ENCODE assay signal across 8 mouse cellular contexts in the genomic region with DNA sequence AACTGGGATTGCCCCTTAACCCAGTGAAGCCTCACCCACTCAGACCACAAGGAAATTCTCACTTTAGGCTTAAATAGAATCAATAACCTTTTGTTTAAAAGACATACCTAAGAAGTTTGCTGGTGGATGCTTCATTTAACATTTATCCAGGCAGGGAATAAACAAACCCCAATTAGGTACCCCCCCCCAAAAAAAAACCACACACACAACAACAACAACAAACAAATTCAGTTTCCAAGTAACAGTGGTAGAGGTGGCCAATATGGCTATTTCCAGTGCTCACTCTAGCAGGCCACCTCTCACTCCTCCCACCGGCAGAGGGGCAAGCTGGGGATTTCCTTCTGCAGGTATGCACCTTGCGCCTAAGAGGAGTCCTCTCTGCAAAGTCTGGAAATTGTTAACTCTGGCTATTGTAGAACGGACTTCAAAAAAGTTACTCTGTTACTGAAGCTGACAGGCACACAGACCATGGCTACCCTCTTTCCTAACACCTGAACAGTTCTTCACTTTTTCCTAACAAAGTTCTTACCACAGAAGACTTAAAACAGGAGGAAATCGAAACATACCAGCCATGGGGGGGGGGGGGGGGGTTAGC. TPM values are rescaled to one million over a fixed set of nuclear protein-coding genes. Genes with fewer than 3 reads are reported as not detected.
DNase-seq lines count a peak whose midpoint lies in the region; ATAC-seq lines count a peak whose summit lies in the region.

No protein-coding gene starts in this region.

- H3K9ac ChIP-seq in heart, embryonic 12.5 days: peak overlapping the region; percentile 77; the same call in 1 of the 2 replicates
- no peak overlapping the region for H3K9ac ChIP-seq in limb, embryonic 15.5 days

- H3K9me3 ChIP-seq in heart, embryonic 12.5 days (replicated peaks): no peaks in the 10 kb centered on the region
- H3K9me3 ChIP-seq in limb, embryonic 15.5 days: no peaks in the 10 kb centered on the region

- no peak for ATAC-seq in heart, embryonic 12.5 days (ENCODE audit: insufficient number of reproducible peaks, low FRiP score)
- ATAC-seq in limb, embryonic 15.5 days (ENCODE audit: insufficient number of reproducible peaks, low FRiP score, low TSS enrichment, low read depth): no peak

- no peak for DNase-seq in heart, adult 11 months
- peak; percentile 46 for DNase-seq in thymus, postnatal 14 days
- no peak for DNase-seq in thymus, postnatal 0 days (ENCODE audit: low spot score)
- no peak for DNase-seq in ovary, postnatal 10 days (ENCODE audit: low spot score)
- DNase-seq in embryo, embryonic 9.5 days (ENCODE audit: extremely low spot score): no peak
- no peak for DNase-seq in testis, postnatal 10 days (ENCODE audit: low spot score)

- WGBS in heart, embryonic 12.5 days: 60% methylated on average over 4 of the region's 4 CpGs
- 40% methylated on average over 4 of the region's 4 CpGs for WGBS in limb, embryonic 15.5 days

- peak overlapping the region; percentile 60 for H3K4me3 ChIP-seq in heart, embryonic 12.5 days
- H3K4me3 ChIP-seq in limb, embryonic 15.5 days: peak overlapping the region; percentile 74

- H3K4me2 ChIP-seq in heart, embryonic 12.5 days: peak overlapping the region; percentile 88
- peak overlapping the region; percentile 87 for H3K4me2 ChIP-seq in limb, embryonic 15.5 days

- H3K4me1 ChIP-seq in heart, embryonic 12.5 days (replicated peaks): peaks cover 38% of the 10 kb centered on the region
- peaks cover 37% of the 10 kb centered on the region for H3K4me1 ChIP-seq in limb, embryonic 15.5 days

- H3K36me3 ChIP-seq in heart, embryonic 12.5 days: no peaks in the 10 kb centered on the region
- H3K36me3 ChIP-seq in limb, embryonic 15.5 days: no peaks in the 10 kb centered on the region

- H3K27ac ChIP-seq in heart, embryonic 12.5 days (ENCODE audit: poor library complexity, severe bottlenecking): no peak overlapping the region
- H3K27ac ChIP-seq in limb, embryonic 15.5 days: no peak overlapping the region

- H3K27me3 ChIP-seq in heart, embryonic 12.5 days (replicated peaks): no peaks in the 10 kb centered on the region
- H3K27me3 ChIP-seq in limb, embryonic 15.5 days: no peaks in the 10 kb centered on the region

RNA-seq across cellular contexts. Expression of gene Ezr, which starts 2.0 kb away (rescaled TPM):
- 119 and 124 TPM in 2 replicates for polyA plus RNA-seq in heart, embryonic 12.5 days (2016; fragmentation: Nextera tagmentation; extraction: Ambion mirVana)
- 385 and 387 TPM in 2 replicates for polyA plus RNA-seq in thymus, postnatal 0 days (2015; fragmentation: Nextera tagmentation; extraction: Ambion mirVana)
- polyA plus RNA-seq in limb, embryonic 15.5 days (2015; fragmentation: Nextera tagmentation; extraction: Ambion mirVana): 114 and 115 TPM in 2 replicates
